Mouse (Mus musculus) stomach, embryonic 15.5 days (tissue): ENCODE data around the gene 1810013L24Rik. TPM values are rescaled to one million over a fixed set of nuclear protein-coding genes. Genes with fewer than 3 reads are reported as not detected.
A peak's percentile ranks its signal among the peaks of the same experiment; 100 is the strongest.
"Not testable (repeated sequence)": the region's sequence is repeated elsewhere in the genome, so short reads cannot be mapped to it uniquely, and the experiment has no call there.

Source experiments
- ATAC-seq: fragments of 200-750 bp; cut with Nextera tagmentation; 2 replicates; pipeline ENCODE4 v1.8.0; 2017; ENCODE audit warnings: low read depth, moderate number of reproducible peaks, moderate TSS enrichment; ENCODE audit not compliant: insufficient read depth, low FRiP score
- H3K27ac ChIP-seq: fragments of 300-500 bp; sonication (generic); 2 replicates; pipeline ENCODE4 v1.5.1; 2015; ENCODE audit warnings: mild to moderate bottlenecking, inconsistent platforms
- H3K27me3 ChIP-seq: fragments of 300-500 bp; sonication (generic); replicated peaks from 2 replicates; pipeline ENCODE4 v1.6.1; 2015; ENCODE audit warnings: inconsistent platforms
- H3K36me3 ChIP-seq: fragments of 300-500 bp; sonication (generic); 2 replicates; pipeline ENCODE4 v1.6.1; 2015; ENCODE audit warnings: inconsistent platforms
- H3K4me1 ChIP-seq: fragments of 300-500 bp; sonication (generic); 2 replicates; pipeline ENCODE4 v1.6.1; 2015; ENCODE audit warnings: inconsistent platforms
- H3K4me2 ChIP-seq: fragments of 300-500 bp; sonication (generic); 2 replicates; pipeline ENCODE4 v1.6.1; 2015; ENCODE audit warnings: mild to moderate bottlenecking, inconsistent platforms
- H3K4me3 ChIP-seq: fragments of 300-500 bp; sonication (generic); replicated peaks from 2 replicates; pipeline ENCODE4 v1.5.1; 2015; ENCODE audit warnings: inconsistent platforms
- H3K9ac ChIP-seq: fragments of 300-500 bp; sonication (generic); 2 replicates; pipeline ENCODE4 v1.6.1; 2015; ENCODE audit warnings: inconsistent platforms
- H3K9me3 ChIP-seq: fragments of 300-500 bp; sonication (generic); 2 replicates; pipeline ENCODE4 v1.6.1; 2016; ENCODE audit warnings: inconsistent platforms
- WGBS: fragments of 180-500 bp; shearing (Covaris S2); methylation state at CpG from one replicate; pipeline ENCODE4 v1.1.7; 2015; 5-methylcytosine and 5-hydroxymethylcytosine counted together
- polyA plus RNA-seq: library from polyadenylated mRNA; unstranded; fragments of >200 nt; fragmentation: Nextera tagmentation; extraction: Ambion mirVana; gene quantifications from 2 replicates; pipeline ENCODE4 v1.2.1, GENCODE M21; 2015

The 1810013L24Rik gene
- polyA plus RNA-seq, 1 experiment from 2014 or later = 20.8 TPM

- Histone ChIP-seq H3K4me1 (peaks cover 6% of the 10 kb centered on the region; the same call in 1 of the 2 replicates), H3K27me3 (no peaks in the 10 kb centered on the region), H3K4me3 (no peak overlapping the region), H3K36me3 (0 out of 2 replicates have a peak, but pooled peaks cover 3% of the 10 kb centered on the region), H3K27ac (no peak overlapping the region), H3K9me3 (no peaks in the 10 kb centered on the region), H3K9ac (no peak overlapping the region), H3K4me2 (no peak overlapping the region)
- 82% methylated on average over 5 of the region's 5 CpGs for WGBS
- ATAC-seq = no peak
Observed at GRCm38 (mm10) chr16:8867406-8867955, 37.6 kb downstream of the 1810013L24Rik start.

- no peak overlapping the region for H3K4me3 ChIP-seq
- peaks cover 6% of the 10 kb centered on the region; the same call in 1 of the 2 replicates for H3K4me1 ChIP-seq
- 91% methylated on average over 3 of the region's 3 CpGs for WGBS
- no peak for ATAC-seq
- H3K9me3 ChIP-seq = no peaks in the 10 kb centered on the region
- H3K27ac ChIP-seq = no peak overlapping the region
- H3K27me3 ChIP-seq = no peaks in the 10 kb centered on the region
- H3K36me3 ChIP-seq = no peaks in the 10 kb centered on the region
- no peak overlapping the region for H3K9ac ChIP-seq
- H3K4me2 ChIP-seq = no peak overlapping the region
Observed at GRCm38 (mm10) chr16:8868506-8868905, 38.6 kb downstream of the 1810013L24Rik start.

- Histone ChIP-seq H3K9ac (no peak overlapping the region), H3K4me1 (no peaks in the 10 kb centered on the region), H3K9me3 (no peaks in the 10 kb centered on the region), H3K36me3 (no peaks in the 10 kb centered on the region), H3K4me2 (no peak overlapping the region), H3K4me3 (no peak overlapping the region), H3K27me3 (no peaks in the 10 kb centered on the region), H3K27ac (no peak overlapping the region)
- 40% methylated on average over 2 of the region's 2 CpGs for WGBS
- ATAC-seq = 0 out of 2 replicates have a peak, but pooled peaks have one; percentile 37
Observed at GRCm38 (mm10) chr16:8869715-8870114, 39.8 kb downstream of the 1810013L24Rik start.

GRCm38 (mm10) chr16:8871376-8871775 lies 41.5 kb downstream of the 1810013L24Rik start:
- no peak overlapping the region for H3K9ac ChIP-seq
- no peaks in the 10 kb centered on the region for H3K4me1 ChIP-seq
- H3K4me3 ChIP-seq = no peak overlapping the region
- no peaks in the 10 kb centered on the region for H3K36me3 ChIP-seq
- ATAC-seq = no peak
- no peak overlapping the region for H3K4me2 ChIP-seq
- H3K27ac ChIP-seq = no peak overlapping the region
- WGBS = 87% methylated on average over 6 of the region's 6 CpGs
- no peaks in the 10 kb centered on the region for H3K27me3 ChIP-seq
- H3K9me3 ChIP-seq = no peaks in the 10 kb centered on the region

GRCm38 (mm10) chr16:8872019-8872418 lies 42.1 kb downstream of the 1810013L24Rik start:
- 0 out of 2 replicates have a peak, but pooled peaks have one; percentile 41 for ATAC-seq
- Histone ChIP-seq H3K27ac (no peak overlapping the region), H3K4me1 (no peaks in the 10 kb centered on the region), H3K9me3 (no peaks in the 10 kb centered on the region), H3K27me3 (no peaks in the 10 kb centered on the region), H3K4me2 (no peak overlapping the region), H3K4me3 (no peak overlapping the region), H3K9ac (no peak overlapping the region), H3K36me3 (no peaks in the 10 kb centered on the region)
- 41% methylated on average over 5 of the region's 5 CpGs for WGBS

GRCm38 (mm10) chr16:8872486-8872885 lies 42.6 kb downstream of the 1810013L24Rik start:
- 68% methylated on average over 3 of the region's 3 CpGs for WGBS
- Histone ChIP-seq H3K4me3 (no peak overlapping the region), H3K4me1 (no peaks in the 10 kb centered on the region), H3K27ac (no peak overlapping the region), H3K9ac (no peak overlapping the region), H3K4me2 (no peak overlapping the region), H3K9me3 (no peaks in the 10 kb centered on the region), H3K36me3 (no peaks in the 10 kb centered on the region), H3K27me3 (no peaks in the 10 kb centered on the region)
- ATAC-seq = no peak

GRCm38 (mm10) chr16:8880076-8880475 lies 50.2 kb downstream of the 1810013L24Rik start:
- Histone ChIP-seq H3K9me3 (no peaks in the 10 kb centered on the region), H3K4me2 (no peak overlapping the region), H3K27ac (no peak overlapping the region), H3K4me1 (no peaks in the 10 kb centered on the region), H3K4me3 (no peak overlapping the region), H3K9ac (no peak overlapping the region), H3K27me3 (no peaks in the 10 kb centered on the region), H3K36me3 (no peaks in the 10 kb centered on the region)
- no peak for ATAC-seq
- WGBS = 62% methylated on average over 5 of the region's 5 CpGs

GRCm38 (mm10) chr16:8883674-8884241 lies 53.9 kb downstream of the 1810013L24Rik start:
- no peak for ATAC-seq
- H3K4me2 ChIP-seq = peak overlapping the region; percentile 32; the same call in 1 of the 2 replicates

GRCm38 (mm10) chr16:8894214-8894613 lies 64.3 kb downstream of the 1810013L24Rik start:
- ATAC-seq = not testable (repeated sequence)

More at GRCm38 (mm10) chr16:8883674-8884241, 53.9 kb downstream of the 1810013L24Rik start:
- Histone ChIP-seq H3K4me1 (no peaks in the 10 kb centered on the region), H3K27ac (no peak overlapping the region), H3K9ac (no peak overlapping the region), H3K4me3 (no peak overlapping the region), H3K27me3 (no peaks in the 10 kb centered on the region), H3K36me3 (no peaks in the 10 kb centered on the region), H3K9me3 (no peaks in the 10 kb centered on the region)
- WGBS = 45% methylated on average over 11 of the region's 11 CpGs

GRCm38 (mm10) chr16:8895301-8895700 lies 65.4 kb downstream of the 1810013L24Rik start:
- Histone ChIP-seq H3K27me3 (no peaks in the 10 kb centered on the region), H3K36me3 (no peaks in the 10 kb centered on the region), H3K9ac (no peak overlapping the region), H3K4me2 (no peak overlapping the region), H3K4me1 (no peaks in the 10 kb centered on the region), H3K9me3 (no peaks in the 10 kb centered on the region), H3K4me3 (no peak overlapping the region), H3K27ac (no peak overlapping the region)
- no peak for ATAC-seq
- whole genome bisulfite sequencing = 87% methylated on average over 4 of the region's 4 CpGs

More at GRCm38 (mm10) chr16:8894214-8894613, 64.3 kb downstream of the 1810013L24Rik start:
- not testable (repeated sequence) for H3K27me3 ChIP-seq, H3K9me3 ChIP-seq, H3K4me3 ChIP-seq, H3K4me2 ChIP-seq, H3K36me3 ChIP-seq, H3K9ac ChIP-seq, H3K27ac ChIP-seq, H3K4me1 ChIP-seq
- 46% methylated on average over 4 of the region's 4 CpGs for WGBS

GRCm38 (mm10) chr16:8906115-8906514 lies 76.2 kb downstream of the 1810013L24Rik start:
- not testable (repeated sequence) for H3K4me3 ChIP-seq, H3K27ac ChIP-seq, H3K4me2 ChIP-seq, H3K9ac ChIP-seq, H3K36me3 ChIP-seq, ATAC-seq, H3K9me3 ChIP-seq, H3K27me3 ChIP-seq, H3K4me1 ChIP-seq
- 14% methylated on average over 2 of the region's 2 CpGs for WGBS
